In the genomic region with DNA sequence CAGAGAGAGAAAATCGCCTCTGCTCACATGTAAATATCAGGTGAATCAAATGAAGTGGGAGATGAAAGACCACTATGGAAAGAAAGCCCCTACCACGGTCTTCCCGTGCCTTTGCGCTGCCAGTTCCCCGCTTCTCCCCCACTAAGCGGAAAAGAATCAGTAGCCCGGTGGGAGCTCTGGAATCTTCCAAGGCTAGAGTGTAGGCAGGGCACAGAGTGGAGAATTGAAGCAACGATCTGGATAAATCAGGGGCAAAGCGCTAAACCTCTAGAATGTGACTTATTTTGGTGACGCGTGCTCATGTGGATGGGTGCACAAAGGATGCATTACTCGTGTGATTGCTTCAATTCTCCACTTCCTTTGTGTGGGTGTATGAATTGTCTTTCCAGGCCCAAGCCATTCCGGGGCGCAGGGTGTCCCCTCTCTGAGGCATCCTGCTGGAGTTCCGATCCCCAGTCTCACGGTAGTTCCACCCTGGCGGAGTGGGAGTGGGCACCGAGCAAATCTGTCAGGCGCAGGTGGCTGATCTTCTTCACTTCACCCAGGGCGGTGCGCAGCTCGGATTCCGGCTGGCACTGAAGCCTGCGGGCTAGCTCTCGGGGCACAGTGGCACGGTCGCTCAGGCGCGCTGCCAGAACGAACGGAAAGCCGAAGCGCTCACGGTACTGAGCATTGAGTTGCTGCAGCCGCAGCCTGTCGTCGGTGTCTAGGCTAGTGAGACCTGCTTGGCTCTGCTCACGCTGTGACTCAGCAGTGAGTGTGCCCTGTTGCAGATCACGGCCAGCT, we compare ENCODE assay signal across 10 mouse cellular contexts. TPM values are rescaled to one million over a fixed set of nuclear protein-coding genes. Genes with fewer than 3 reads are reported as not detected.
DNase-seq lines count a peak whose midpoint lies in the region; ATAC-seq and TF ChIP-seq lines count a peak whose summit lies in the region.
"Had no signal": no experiment of that assay in that cellular context is flagged by ENCODE, and none has a peak within 500 bp of the region (broad histone marks: within the 10 kb centered on the region; RNA-seq: fewer than 3 reads in every experiment).

No protein-coding gene starts in this region.

- no peak for ATAC-seq in lung, postnatal 0 days

- DNase-seq in gastrocnemius, adult 18-20 months (ENCODE audit: low spot score), result peak; percentile 21
- DNase-seq in gastrocnemius, postnatal 36 days, result no peak
- DNase-seq in 3134 (ENCODE audit: extremely low read depth, insufficient read length, low spot score), result peak; percentile 80
- DNase-seq in adrenal gland, postnatal 10 days, result peak; percentile 47
- peak; percentile 24 for DNase-seq in large intestine, adult 2 months (ENCODE audit: low read depth, low spot score)
- DNase-seq in spleen, adult 18-20 months, result no peak
- DNase-seq in lung, postnatal 0 days (ENCODE audit: low spot score), result no peak
- no peak for DNase-seq in layer of hippocampus, adult 18-20 months (ENCODE audit: low spot score in 2 of 2)

- WGBS in large intestine, adult 2 months, result 4% methylated on average over 39 of the region's 39 CpGs
- WGBS in lung, postnatal 0 days, result 2% methylated on average over 39 of the region's 39 CpGs

- no peak overlapping the region for H3K4me3 ChIP-seq in lung, postnatal 0 days (ENCODE audit: low read depth, low read length)
- H3K4me3 ChIP-seq: limb, embryonic 12.5 days had no signal

- H3K9ac ChIP-seq in lung, postnatal 0 days (replicated peaks; ENCODE audit: low read depth), result no peak overlapping the region
- H3K9ac ChIP-seq: limb, embryonic 12.5 days had no signal

- no peaks in the 10 kb centered on the region for H3K36me3 ChIP-seq in lung, postnatal 0 days (ENCODE audit: insufficient read depth, low read length)
- H3K36me3 ChIP-seq: G1E; limb, embryonic 12.5 days had no signal

- H3K27me3 ChIP-seq in lung, postnatal 0 days (replicated peaks; ENCODE audit: insufficient read depth, low read length), result peaks cover 90% of the 10 kb centered on the region

- TF ChIP-seq CTCF in lung, postnatal 0 days (IDR thresholded peaks at IDR 0.05), result no peak

- no peaks in the 10 kb centered on the region for H3K9me3 ChIP-seq in lung, postnatal 0 days (ENCODE audit: low read length)
- H3K9me3 ChIP-seq: G1E; limb, embryonic 12.5 days had no signal

- no peak for TF ChIP-seq EP300 in lung, postnatal 0 days (IDR thresholded peaks at IDR 0.05)

- H3K4me1 ChIP-seq in lung, postnatal 0 days (ENCODE audit: insufficient read depth, low read depth, low read length), result no peaks in the 10 kb centered on the region

- H3K27ac ChIP-seq in lung, postnatal 0 days (ENCODE audit: low read length), result no peak overlapping the region
- H3K27ac ChIP-seq: limb, embryonic 12.5 days had no signal

- intact Hi-C loops in gastrocnemius, postnatal 36 days (cut with DNase I), result loop anchor here (5.0 kb wide), 2 partner anchors 333 to 608 kb away; no protein-coding TSS in a partner anchor

- no peak overlapping the region for H3K4me2 ChIP-seq in lung, postnatal 0 days (replicated peaks; ENCODE audit: low read depth, low read length)
- H3K4me2 ChIP-seq: limb, embryonic 12.5 days had no signal

RNA-seq across cellular contexts. Expression of a gene that starts 7.4 kb away (rescaled TPM):
- total RNA-seq in gastrocnemius, adult 18-20 months (2021), result not detected
- total RNA-seq in gastrocnemius, postnatal 36 days (2021), result not detected
- total RNA-seq in adrenal gland, postnatal 10 days (2021), result 10 to 100 TPM in 1 of 2 experiments, 1 to 10 TPM in 1; 6.1 to 14.8 TPM
- polyA plus RNA-seq in large intestine, adult 2 months (2012; rRNA removed), result 1.8 and 4.6 TPM in 2 replicates
- polyA plus RNA-seq in lung, postnatal 0 days (2015; fragmentation: Nextera tagmentation; extraction: Ambion mirVana), result not detected in 2 replicates
- total RNA-seq in layer of hippocampus, adult 18-20 months (2021), result not detected
- total RNA-seq: G1E had no signal
- polyA plus RNA-seq: G1E; limb, embryonic 12.5 days had no signal

RNA-seq across cellular contexts. Expression of a gene that starts 7.8 kb away (rescaled TPM):
- not detected for total RNA-seq in gastrocnemius, adult 18-20 months (2021)
- not detected for total RNA-seq in gastrocnemius, postnatal 36 days (2021)
- total RNA-seq in adrenal gland, postnatal 10 days (2021), result not detected
- 149 and 189 TPM in 2 replicates for polyA plus RNA-seq in large intestine, adult 2 months (2012; rRNA removed)
- not detected in 2 replicates for polyA plus RNA-seq in lung, postnatal 0 days (2015; fragmentation: Nextera tagmentation; extraction: Ambion mirVana)
- total RNA-seq in layer of hippocampus, adult 18-20 months (2021), result not detected
- total RNA-seq: G1E had no signal
- polyA plus RNA-seq: G1E; limb, embryonic 12.5 days had no signal

RNA-seq across cellular contexts. Expression of a gene that starts 45.1 kb away (rescaled TPM):
- total RNA-seq in gastrocnemius, adult 18-20 months (2021), result not detected
- not detected for total RNA-seq in gastrocnemius, postnatal 36 days (2021)
- not detected for total RNA-seq in adrenal gland, postnatal 10 days (2021)
- polyA plus RNA-seq in large intestine, adult 2 months (2012; rRNA removed), result 0.04 and 0.12 TPM in 2 replicates
- not detected in 2 replicates for polyA plus RNA-seq in lung, postnatal 0 days (2015; fragmentation: Nextera tagmentation; extraction: Ambion mirVana)
- not detected for total RNA-seq in layer of hippocampus, adult 18-20 months (2021)
- total RNA-seq: G1E had no signal
- polyA plus RNA-seq: G1E; limb, embryonic 12.5 days had no signal

Comparison
In these comparisons a context has a peak if more than half of its experiments do, and no peak if none do; other contexts are left out.
1. DNase-seq: peak in gastrocnemius, adult 18-20 months (single experiment), 3134 (single experiment), adrenal gland, postnatal 10 days (single experiment) and large intestine, adult 2 months (single experiment); none in gastrocnemius, postnatal 36 days (0 of 2), spleen, adult 18-20 months (0 of 2), lung, postnatal 0 days (single experiment) and layer of hippocampus, adult 18-20 months (0 of 2).
2. RNA of a gene that starts 7.4 kb away (total RNA-seq): 6.1 to 14.8 TPM in adrenal gland, postnatal 10 days; not detected in gastrocnemius, adult 18-20 months, not detected in gastrocnemius, postnatal 36 days and not detected in layer of hippocampus, adult 18-20 months; every median in the first group is over 4 times any median in the second.